Mouse (Mus musculus) frontal cortex, postnatal 10 days (tissue): ENCODE measurements around the gene Prkca.

Experiments
- DNase-seq, 2 experiments: peaks; one replicate each; pipeline ENCODE4 v3.0.0; 2022; ENCODE audit warnings: low spot score in 2 of 2, mixed read lengths in 1 of 2

The Prkca gene

GRCm38 (mm10) chr11:108261751-108262160, 82.0 kb downstream of the Prkca start:
- DNase-seq: no peak

- DNase-seq: no peak
Observed at GRCm38 (mm10) chr11:108260775-108261517, 82.8 kb downstream of the Prkca start.

GRCm38 (mm10) chr11:108259391-108259790, 84.3 kb downstream of the Prkca start:
- no peak for DNase-seq

- no peak for DNase-seq
Observed at GRCm38 (mm10) chr11:108258811-108259266, 84.9 kb downstream of the Prkca start.

- DNase-seq: no peak
Observed at GRCm38 (mm10) chr11:108257921-108258320, 85.8 kb downstream of the Prkca start.

GRCm38 (mm10) chr11:108254681-108255080, 89.0 kb downstream of the Prkca start:
- DNase-seq: no peak

- DNase-seq: no peak
Observed at GRCm38 (mm10) chr11:108251924-108252775, 91.6 kb downstream of the Prkca start.

- DNase-seq: no peak
Observed at GRCm38 (mm10) chr11:108250829-108251637, 92.7 kb downstream of the Prkca start.

- DNase-seq: no peak
Observed at GRCm38 (mm10) chr11:108250146-108250635, 93.5 kb downstream of the Prkca start.

- DNase-seq: no peak
Observed at GRCm38 (mm10) chr11:108249487-108249886, 94.2 kb downstream of the Prkca start.

GRCm38 (mm10) chr11:108249047-108249403, 94.7 kb downstream of the Prkca start:
- DNase-seq: no peak

GRCm38 (mm10) chr11:108248218-108249046, 95.3 kb downstream of the Prkca start:
- DNase-seq: no peak

- no peak for DNase-seq
Observed at GRCm38 (mm10) chr11:108247121-108247863, 96.4 kb downstream of the Prkca start.

- no peak for DNase-seq
Observed at GRCm38 (mm10) chr11:108246267-108246702, 97.4 kb downstream of the Prkca start.

GRCm38 (mm10) chr11:108244241-108244640, 99.5 kb downstream of the Prkca start:
- no peak for DNase-seq

- DNase-seq: no peak
Observed at GRCm38 (mm10) chr11:108243633-108244032, 100.1 kb downstream of the Prkca start.

GRCm38 (mm10) chr11:108240924-108241498, 102.7 kb downstream of the Prkca start:
- no peak for DNase-seq

- no peak for DNase-seq
Observed at GRCm38 (mm10) chr11:108239173-108239572, 104.6 kb downstream of the Prkca start.

- DNase-seq: no peak
Observed at GRCm38 (mm10) chr11:108236754-108237428, 106.8 kb downstream of the Prkca start.
